Mouse (Mus musculus) heart, adult 9 months (tissue): ENCODE data around the gene Tmem266.
A peak's percentile ranks its signal among the peaks of the same experiment; 100 is the strongest.

Experiments
- DNase-seq, 2 experiments: peaks; one replicate each; pipeline ENCODE4 v3.0.0; 2022; ENCODE audit warnings: low spot score in 2 of 2

The Tmem266 gene

GRCm38 (mm10) chr9:55326515-55327233 lies at the start of gene Tmem266, which contains the start of gene Nrg4:
Tmem266 (plus strand) TSS chr9:55326913.
Nrg4 (minus strand) TSS chr9:55326844.
- DNase-seq = peak; percentile 68 to 74

GRCm38 (mm10) chr9:55277562-55277961 lies 49.2 kb upstream of the Tmem266 start:
- peak in 1 of 2 experiments; percentile 34 for DNase-seq

GRCm38 (mm10) chr9:55279114-55279825 lies 47.4 kb upstream of the Tmem266 start:
- no peak for DNase-seq

- peak in 1 of 2 experiments; percentile 10 for DNase-seq
Observed at GRCm38 (mm10) chr9:55283516-55283915, 43.2 kb upstream of the Tmem266 start.

- no peak for DNase-seq
Observed at GRCm38 (mm10) chr9:55285197-55285596, 41.5 kb upstream of the Tmem266 start.

- DNase-seq = no peak
Observed at GRCm38 (mm10) chr9:55289475-55290198, 37.1 kb upstream of the Tmem266 start.

- DNase-seq = no peak
Observed at GRCm38 (mm10) chr9:55291966-55292365, 34.7 kb upstream of the Tmem266 start.

GRCm38 (mm10) chr9:55296221-55296620 lies 30.5 kb upstream of the Tmem266 start:
- DNase-seq = no peak

- no peak for DNase-seq
Observed at GRCm38 (mm10) chr9:55307066-55307465, 19.6 kb upstream of the Tmem266 start.

GRCm38 (mm10) chr9:55307557-55307956 lies 19.2 kb upstream of the Tmem266 start:
- DNase-seq = no peak

GRCm38 (mm10) chr9:55308455-55308854 lies 18.3 kb upstream of the Tmem266 start:
- no peak for DNase-seq

- peak; percentile 36 to 69 for DNase-seq
Observed at GRCm38 (mm10) chr9:55311560-55311959, 15.2 kb upstream of the Tmem266 start.

- DNase-seq = no peak
Observed at GRCm38 (mm10) chr9:55313619-55314261, 13.0 kb upstream of the Tmem266 start.

GRCm38 (mm10) chr9:55322641-55323040 lies 4.1 kb upstream of the Tmem266 start:
- no peak for DNase-seq

GRCm38 (mm10) chr9:55324085-55324484 lies 2.6 kb upstream of the Tmem266 start:
- DNase-seq = no peak

GRCm38 (mm10) chr9:55324516-55324915 lies 2.2 kb upstream of the Tmem266 start:
- no peak for DNase-seq

GRCm38 (mm10) chr9:55325061-55325460 lies 1.7 kb upstream of the Tmem266 start:
- DNase-seq = no peak

GRCm38 (mm10) chr9:55325564-55326514 lies 874 bp upstream of the Tmem266 start:
- DNase-seq = no peak

- DNase-seq = no peak
Observed at GRCm38 (mm10) chr9:55327234-55327615, 512 bp downstream of the Tmem266 start.

- DNase-seq = no peak
Observed at GRCm38 (mm10) chr9:55328151-55328918, 1.6 kb downstream of the Tmem266 start.
